Mouse (Mus musculus) cerebellum, adult 18-20 months (tissue): ENCODE measurements around the gene Hbb-bh1.
"Not testable (repeated sequence)": the region's sequence is repeated elsewhere in the genome, so short reads cannot be mapped to it uniquely, and the experiment has no call there.

Source experiments
- DNase-seq, 2 experiments: peaks; one replicate each; pipeline ENCODE4 v3.0.0; 2021

The Hbb-bh1 gene

DNA sequence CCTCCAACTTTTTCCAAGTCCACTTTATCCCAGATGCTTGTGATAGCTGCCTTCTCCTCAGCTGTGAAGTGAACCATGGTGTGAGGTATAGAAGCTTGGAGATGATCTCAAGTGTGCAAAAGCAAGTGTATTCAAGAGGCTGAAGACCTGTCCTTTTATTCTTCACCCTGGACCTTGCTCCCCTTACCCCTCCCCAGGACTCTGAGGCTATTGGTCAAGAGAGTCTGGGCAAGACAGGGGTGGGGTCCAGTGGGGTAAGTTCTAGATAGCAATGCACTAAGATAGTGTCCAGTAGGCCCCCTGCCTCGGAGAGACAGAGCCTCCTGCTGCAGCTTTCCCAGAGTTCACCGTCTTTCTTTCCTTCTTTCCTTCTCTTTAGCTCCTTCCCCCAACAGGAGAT, at the start of gene Hbb-bh1:
Hbb-bh1 (minus strand) TSS at position 131 of the 400 bp plus-strand sequence.
- no peak for DNase-seq

DNA sequence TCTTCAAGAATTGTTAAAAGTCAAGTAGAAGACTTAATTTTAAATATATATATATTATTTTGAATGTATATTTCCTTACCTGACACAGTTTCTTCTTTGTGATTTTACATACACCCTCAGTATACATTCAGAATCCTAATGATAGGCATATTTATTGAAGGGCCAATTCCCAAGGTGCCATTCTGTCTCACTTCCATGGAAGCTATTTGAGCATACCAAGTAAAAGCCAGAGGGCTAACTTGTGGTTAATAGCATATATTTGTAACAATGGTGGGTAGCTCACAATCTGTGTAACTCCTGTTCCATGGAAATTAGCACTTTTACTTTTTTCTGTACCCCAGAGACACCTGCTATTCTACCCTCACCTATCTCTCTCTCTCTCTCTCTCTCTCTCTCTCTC, 43.2 kb upstream of the Hbb-bh1 start, which contains the start of gene Olfr66:
Olfr66 (minus strand) TSS at position 101 of the 400 bp plus-strand sequence.
- no peak for DNase-seq

DNA sequence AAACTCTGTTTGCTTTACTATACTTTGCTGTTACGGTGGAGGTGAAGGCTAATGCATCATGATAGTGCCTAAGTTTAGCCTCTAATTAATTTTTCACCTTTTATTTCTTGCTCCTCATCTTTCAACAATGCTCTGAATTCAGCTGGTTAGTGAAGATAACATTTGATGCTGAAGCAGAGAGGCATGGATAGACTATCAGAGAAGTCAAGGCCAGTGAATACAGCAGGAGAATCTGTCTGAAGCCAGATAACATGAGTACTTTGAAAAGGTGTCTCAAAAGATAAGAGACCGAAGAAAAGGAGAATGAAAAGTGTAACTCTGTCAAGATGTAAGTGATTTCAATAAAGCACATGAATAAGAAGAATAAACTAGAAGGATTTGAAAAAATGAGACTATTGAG, 34.1 kb upstream of the Hbb-bh1 start:
- DNase-seq, result no peak

DNA sequence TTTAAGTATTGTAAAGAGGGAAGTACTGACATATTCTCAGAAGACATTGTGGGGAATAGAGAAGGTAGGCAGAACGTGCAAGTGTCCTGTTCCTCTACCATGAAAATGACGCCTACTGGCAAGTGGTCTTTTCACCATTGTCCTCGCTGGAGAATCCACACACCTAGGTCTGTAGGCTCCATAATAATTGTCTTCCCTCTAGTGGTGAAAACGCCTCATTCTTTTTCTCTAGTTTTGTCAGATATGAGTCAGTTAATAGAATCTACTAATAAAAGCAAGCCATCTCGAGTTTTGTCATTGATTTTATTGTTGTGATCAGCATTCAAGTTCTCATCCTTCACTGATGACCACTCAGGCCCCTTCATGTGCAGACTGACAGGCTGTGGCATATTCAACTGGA, 31.5 kb upstream of the Hbb-bh1 start:
- DNase-seq, result no peak

DNA sequence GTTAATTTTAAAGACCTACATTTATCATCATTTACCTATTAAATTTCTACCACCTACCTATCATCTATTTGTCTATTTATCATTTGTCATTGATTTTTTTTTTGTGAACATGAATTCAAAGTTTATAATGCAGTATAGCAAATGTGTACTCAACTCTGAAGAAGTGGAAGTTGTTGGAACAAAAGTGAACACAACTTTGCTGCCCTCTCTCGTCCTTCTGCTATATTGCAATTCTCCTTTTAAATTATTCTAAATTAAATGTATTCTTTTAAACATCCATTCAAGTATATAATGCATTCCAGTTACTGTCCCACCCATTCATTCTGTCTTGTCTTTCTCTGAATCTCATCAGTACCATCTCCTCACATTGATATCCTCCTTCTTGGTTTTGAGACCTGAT, 30.1 kb upstream of the Hbb-bh1 start:
- DNase-seq, result no peak

DNA sequence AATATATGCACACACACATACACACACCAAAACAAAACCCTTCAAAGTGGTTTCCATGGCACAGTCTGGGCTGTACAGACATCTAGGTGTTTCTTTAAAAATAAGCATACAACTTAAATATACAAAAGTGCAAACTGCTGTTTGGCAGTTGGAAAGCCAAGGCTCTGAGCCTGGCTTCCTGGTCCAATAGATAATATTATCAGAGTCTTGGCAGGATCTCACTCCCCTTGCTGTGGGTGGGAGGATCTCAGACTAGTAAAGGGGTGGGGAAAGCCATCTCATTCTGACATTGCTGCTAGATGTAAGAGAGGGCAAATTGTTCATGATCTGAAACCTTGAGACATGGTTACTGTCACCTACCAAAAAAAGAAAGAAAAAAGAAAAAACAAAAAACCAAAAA, 27.7 kb upstream of the Hbb-bh1 start:
- no peak for DNase-seq

DNA sequence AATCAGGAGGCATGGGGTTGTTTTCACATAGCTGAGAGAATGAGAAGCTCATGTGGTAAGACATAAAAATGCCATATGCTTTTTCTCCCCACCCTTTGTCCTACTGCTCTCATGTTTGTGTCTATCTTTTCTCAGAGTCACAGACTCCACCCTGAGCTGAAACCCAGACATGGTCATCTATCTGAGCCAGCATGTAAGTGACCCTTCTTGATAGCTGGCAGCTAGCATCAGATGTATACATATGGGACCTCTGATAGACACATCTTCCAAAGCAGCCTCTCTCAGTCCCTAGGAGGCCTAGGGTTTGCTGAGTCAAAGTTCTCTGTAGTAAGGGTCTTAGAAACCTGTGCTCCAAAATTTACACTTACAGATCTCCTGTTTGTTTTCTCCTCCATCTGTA, 22.8 kb upstream of the Hbb-bh1 start:
- DNase-seq, result no peak

DNA sequence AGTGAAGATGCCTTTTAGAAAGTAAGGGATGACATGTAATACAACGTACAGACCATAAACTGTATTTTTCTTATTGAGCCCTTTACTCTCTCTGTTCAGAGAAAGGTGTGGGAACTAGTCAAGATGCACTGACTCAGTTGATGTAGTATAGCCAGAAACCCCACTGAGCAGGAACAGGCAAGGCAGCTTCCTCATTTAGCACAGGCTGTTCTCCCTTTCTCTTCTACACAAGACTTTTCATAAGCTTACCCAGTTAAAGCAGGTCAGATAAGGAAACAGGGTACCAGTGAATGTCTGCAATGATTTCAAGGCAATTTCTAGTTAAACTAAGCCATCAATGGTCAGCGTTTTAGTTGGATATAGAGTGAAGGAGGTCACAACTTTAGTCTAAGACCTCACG, 18.6 kb upstream of the Hbb-bh1 start:
- no peak for DNase-seq

DNA sequence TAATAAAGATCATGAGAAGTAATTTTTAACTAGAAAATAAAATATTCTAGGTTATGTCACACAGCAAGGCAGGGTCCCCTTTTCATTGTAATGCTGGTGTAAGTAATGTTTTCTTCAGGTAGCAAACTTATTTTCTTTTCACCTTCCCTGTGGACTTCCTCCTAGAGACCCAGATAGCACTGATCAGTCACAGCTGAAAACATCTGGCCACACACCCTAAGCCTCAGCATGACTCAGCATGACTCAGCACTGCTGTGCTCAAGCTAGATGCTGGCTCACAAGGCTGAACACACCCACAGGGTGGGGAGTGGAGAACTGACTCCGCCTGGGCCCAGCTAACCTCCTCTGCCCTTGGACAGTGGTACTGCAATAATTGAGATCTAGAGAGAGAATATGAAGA, 17.9 kb upstream of the Hbb-bh1 start:
- no peak for DNase-seq

DNA sequence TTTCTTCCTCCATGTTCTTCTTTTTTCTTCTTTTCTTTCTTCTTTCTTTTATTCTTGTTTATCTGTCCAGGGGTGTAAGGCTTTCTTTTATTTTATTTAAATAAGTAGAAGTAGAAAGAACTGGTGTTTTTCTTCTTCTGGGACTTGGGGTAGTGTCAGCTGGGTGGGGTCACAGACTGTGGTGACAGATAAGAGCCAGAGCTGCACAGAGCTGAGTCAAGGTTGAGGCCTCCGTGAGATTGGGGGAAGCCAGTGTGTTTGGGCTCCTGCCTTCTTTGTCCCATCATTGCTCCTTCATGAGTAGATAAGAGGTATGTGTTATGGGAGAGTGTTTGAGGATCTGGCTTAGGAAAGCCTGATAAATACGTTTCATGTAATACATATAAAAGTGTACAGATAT, 16.1 kb upstream of the Hbb-bh1 start:
- no peak for DNase-seq

DNA sequence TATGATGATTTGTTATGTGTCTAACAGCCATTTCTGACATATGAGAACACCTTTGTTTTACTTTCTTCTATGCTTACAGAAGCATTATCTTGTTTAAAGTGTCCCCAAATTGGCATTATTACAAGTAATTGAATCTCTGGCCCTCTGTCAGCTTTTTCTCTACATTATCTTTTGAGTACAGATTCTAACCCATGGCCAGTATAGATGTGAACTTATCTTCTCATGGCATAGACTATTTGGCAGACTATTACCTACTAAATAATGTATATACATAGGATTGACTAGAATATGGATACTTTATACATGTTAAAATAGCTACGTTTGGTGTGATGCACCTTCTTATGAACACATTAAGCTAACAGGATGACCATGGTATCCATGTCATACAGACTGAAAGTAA, 11.7 kb upstream of the Hbb-bh1 start:
- no peak for DNase-seq

DNA sequence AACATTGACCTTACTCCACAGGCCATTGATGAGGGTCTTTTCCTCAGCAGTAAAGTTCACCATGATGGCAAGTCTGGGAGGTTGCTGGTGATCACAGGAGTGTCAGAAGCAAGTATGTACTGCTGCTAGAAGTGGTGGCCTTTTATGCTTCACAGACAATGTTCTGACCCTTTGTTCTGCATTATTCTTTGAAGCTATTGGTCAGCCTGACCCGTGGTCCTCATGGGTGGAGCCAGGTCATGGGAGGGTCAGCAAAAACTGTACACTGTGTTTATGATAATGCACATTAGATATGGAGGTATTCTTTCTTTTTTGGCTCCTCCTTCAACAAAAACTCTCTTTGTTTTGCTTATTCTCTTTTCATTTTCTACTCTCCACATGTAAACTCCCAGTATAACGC, 10.1 kb upstream of the Hbb-bh1 start, which contains the start of gene Hbb-y:
Hbb-y (minus strand) TSS at position 127 of the 400 bp plus-strand sequence.
- DNase-seq, result no peak

DNA sequence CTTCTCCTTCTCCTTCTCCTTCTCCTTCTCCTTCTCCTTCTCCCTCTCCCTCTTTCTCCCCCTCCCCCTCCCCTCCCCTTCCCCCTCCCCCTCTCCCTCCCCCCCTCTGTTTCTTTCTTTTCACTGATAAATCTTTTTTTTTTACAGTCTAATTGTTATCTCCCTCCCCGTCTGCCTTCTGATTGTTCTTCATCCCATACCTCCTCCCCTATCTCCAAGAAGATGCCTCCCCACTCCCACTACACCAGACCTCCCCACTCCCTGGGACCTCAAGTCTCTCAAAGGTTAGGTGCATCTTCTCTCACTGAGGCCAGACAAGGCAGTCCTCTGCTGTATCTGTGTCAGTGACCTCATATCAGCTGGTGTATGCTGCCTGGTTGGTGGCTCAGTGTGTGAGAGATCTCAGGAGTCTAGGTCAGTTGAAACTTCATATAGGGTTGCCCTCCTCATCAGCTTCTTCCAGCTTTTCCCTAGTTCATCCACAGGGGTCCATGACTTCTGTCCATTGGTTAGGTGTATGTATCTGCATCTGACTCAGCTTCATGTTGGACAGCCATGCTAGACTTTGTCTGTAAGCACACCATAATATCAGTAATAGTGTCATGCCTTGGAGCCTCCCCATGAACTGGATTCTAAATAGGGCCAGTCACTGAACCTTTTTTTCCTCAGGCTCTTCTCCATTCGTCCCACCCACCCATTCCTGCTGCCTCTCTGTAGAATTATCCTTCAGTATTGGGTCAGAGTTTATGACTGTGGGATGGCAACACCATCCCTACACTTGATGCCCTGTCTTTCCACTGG, 1.8 kb upstream of the Hbb-bh1 start:
- DNase-seq, result no peak

DNA sequence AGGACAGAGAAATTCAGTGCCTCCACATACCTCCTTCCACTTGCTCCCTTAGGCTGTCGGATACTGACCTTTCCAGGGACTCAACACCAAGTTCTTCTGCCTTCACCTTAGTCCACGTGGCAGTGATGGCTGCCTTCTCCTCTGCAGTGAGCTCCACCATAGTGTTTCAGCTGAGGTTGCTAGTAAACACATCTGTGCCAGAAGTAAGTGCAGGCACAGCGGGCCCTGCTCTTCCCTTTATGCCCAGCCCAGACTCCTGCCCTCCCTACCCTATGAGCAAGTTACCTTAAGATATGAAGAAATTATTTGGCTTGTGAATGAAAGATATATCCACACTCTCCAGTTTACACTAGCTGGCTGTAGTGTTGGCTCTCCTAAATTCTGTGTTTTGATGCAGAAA, 2.7 kb downstream of the Hbb-bh1 start, which contains the start of gene Hbb-bh2:
Hbb-bh2 (minus strand) TSS at position 253 of the 400 bp plus-strand sequence.
- DNase-seq, result no peak

DNA sequence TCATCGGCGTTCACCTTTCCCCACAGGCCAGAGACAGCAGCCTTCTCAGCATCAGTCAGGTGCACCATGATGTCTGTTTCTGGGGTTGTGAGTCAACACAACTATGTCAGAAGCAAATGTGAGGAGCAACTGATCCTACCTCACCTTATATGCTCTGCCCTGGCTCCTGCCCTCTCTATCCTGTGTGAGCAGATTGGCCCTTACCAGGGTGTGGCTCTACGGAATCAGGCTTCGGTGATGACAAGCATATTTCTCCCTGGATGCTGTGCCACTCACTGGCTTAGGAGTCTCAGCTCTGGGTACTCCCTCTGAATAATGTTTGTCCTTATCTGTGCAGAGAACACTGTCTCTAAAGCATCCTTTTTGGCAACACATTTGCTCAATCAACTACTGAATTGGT, 15.2 kb downstream of the Hbb-bh1 start, which contains the start of gene Hbb-bs:
Hbb-bs (minus strand) TSS at position 289 of the 400 bp plus-strand sequence.
- no peak for DNase-seq

DNA sequence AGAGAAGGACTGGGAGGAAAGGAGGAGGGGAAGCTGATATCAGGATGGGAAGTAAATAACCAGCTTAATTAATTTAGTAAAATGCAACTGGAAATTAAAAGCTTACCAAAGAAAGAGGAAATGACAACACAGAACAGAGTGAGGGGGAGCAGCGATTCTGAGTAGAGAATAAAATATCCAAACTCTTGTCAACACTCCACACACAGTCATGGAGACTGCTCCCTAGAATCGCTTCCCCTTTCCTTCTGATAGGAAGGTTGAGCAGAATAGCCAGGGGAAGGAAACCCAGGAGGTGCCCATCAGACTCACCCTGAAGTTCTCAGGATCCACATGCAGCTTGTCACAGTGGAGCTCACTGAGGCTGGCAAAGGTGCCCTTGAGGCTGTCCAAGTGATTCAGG, 15.8 kb downstream of the Hbb-bh1 start:
- DNase-seq, result not testable (repeated sequence)

DNA sequence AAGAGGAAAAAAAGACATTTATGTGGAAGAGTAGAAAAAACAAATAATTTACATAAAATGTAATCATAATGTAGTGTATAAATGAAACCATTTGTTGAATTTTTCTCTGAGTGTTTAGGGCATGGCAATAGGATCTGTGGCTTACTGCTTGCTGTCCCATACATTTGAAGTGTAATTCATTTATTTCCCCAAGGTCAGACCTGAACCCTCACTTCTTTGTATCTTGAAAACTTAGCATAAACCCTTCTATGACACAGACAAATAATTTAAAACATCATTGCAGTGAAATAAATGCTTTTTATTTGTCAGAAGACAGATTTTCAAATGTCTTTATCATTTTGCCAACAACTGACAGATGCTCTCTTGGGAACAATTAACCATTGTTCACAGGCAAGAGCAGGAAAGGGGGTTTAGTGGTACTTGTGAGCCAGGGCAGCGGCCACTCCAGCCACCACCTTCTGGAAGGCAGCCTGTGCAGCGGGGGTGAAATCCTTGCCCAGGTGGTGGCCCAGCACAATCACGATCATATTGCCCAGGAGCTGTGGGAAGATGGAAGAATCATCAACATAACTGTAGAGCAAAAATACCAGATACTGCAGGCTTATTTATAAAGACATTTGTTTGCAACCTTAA, 16.6 kb downstream of the Hbb-bh1 start:
- no peak for DNase-seq

DNA sequence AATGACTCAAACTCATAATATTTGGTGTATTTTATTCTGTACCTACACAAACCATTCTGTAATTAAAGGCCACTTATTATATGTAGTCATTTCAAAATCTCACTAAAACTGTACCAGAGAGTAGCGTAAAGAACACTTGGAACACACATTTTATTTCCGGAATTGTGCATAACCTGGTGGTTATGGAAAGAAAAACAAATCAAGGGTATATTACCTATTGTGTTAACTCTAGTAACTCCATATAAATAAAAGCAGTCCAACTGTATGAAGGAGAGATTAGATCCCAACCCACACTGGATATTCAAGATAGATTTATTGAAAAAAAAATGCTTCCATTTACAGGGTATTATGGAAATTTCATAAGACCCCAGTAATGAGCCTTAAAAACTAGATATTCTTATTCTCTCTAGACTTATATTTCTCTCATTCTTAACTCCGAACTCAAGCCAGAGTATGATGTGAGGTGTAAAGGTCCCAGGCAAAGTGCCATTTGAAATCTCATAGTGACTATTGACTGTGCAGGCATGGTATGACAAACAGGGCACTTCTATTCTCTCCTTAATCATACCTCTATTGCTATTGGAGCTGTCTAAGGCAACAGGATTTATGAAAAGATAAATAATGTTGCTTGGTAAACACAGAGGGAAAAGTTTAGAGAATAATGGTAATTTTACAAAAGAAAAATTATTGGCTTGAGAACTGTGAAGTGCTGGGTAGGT, 17.3 kb downstream of the Hbb-bh1 start:
- DNase-seq, result no peak

DNA sequence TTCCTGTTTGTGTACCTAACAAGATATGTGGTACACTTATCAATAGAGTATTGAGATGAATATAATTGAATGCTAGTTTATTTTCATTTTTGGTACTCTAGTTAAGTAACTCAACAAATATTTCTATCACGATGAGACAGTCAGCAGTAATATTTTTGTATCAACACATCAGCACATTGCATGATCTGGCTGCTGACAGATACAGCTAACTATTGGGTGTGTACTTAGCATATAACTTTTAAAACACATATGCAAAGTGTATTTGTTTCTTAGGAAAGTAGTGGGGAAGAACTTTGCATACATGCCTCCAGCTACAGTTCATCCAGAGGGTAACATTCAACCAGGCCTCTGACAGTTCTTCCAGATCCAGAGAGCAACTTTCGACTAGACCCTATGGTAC, 18.4 kb downstream of the Hbb-bh1 start:
- no peak for DNase-seq

DNA sequence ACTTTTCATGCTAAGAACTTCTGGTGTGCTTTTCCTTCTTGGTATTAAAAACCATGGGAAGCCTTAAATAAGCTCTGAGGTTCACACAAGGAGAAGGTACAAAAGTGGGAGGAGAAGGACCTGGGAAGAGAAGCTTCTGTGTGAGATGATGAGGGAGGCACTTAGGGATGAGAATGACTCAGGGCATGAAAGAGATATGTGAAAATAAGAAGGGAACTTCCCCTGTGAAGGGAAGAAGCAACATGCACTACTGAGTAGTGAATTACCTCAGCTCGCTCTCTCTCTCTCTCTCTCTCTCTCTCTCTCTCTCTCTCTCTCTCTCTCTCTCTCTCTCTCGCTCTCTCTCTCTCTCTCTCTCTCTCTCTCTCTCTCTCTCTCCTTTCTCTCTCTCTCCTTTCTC, 27.9 kb downstream of the Hbb-bh1 start:
- DNase-seq, result not testable (repeated sequence)

DNA sequence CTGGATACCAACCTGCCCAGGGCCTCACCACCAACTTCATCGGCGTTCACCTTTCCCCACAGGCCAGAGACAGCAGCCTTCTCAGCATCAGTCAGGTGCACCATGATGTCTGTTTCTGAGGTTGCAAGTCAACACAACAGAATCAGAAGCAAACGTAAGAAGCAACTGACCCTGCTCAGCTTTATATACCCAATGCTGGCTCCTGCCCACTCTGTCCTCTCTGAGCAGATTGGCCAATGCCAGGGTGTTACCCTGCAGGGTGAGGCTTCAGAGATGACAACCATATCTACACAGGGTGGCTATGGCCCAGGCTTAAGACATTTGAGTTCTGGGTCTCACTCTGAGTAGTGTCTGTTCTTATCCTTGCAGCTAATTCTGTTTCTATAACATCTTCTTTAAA, 29.2 kb downstream of the Hbb-bh1 start, which contains the start of gene Hbb-bt:
Hbb-bt (minus strand) TSS at position 231 of the 400 bp plus-strand sequence.
- no peak for DNase-seq

DNA sequence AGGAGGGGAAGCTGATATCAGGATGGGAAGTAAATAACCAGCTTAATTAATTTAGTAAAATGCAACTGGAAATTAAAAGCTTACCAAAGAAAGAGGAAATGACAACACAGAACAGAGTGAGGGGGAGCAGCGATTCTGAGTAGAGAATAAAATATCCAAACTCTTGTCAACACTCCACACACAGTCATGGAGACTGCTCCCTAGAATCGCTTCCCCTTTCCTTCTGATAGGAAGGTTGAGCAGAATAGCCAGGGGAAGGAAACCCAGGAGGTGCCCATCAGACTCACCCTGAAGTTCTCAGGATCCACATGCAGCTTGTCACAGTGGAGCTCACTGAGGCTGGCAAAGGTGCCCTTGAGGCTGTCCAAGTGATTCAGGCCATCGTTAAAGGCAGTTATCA, 29.8 kb downstream of the Hbb-bh1 start:
- DNase-seq, result not testable (repeated sequence)

DNA sequence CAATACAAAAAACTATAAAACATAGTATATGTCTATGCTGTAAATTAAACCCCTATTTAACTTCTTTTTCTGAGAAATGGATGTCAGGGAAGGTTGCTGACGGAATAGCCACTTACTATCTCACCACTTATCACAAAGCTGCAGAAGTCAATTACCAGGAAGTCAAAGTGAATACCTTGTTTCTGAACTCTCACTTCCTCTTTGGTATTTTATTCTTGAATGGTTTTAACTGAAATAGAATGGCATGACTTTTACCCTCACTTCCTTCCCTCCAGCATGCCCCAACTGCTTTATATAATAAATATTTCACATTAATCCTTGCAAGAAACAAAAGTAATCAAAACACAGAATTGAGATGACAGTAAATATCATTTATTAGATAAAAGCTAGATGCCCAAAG, 30.8 kb downstream of the Hbb-bh1 start:
- no peak for DNase-seq
